Mouse (Mus musculus) midbrain, embryonic 11.5 days (tissue): ENCODE data around the gene Recql. TPM values are rescaled to one million over a fixed set of nuclear protein-coding genes. Genes with fewer than 3 reads are reported as not detected.

Source experiments
- ATAC-seq: fragments of 200-750 bp; cut with Nextera tagmentation; 2 replicates; pipeline ENCODE4 v1.8.0; 2017; ENCODE audit warnings: moderate TSS enrichment, moderate library complexity; ENCODE audit not compliant: low FRiP score
- DNase-seq: peaks from one replicate; pipeline ENCODE4 v3.0.0; 2015; ENCODE audit warnings: low spot score; ENCODE audit errors: missing footprints
- H3K27ac ChIP-seq: fragments of 300-500 bp; sonication (generic); 2 replicates; pipeline ENCODE4 v1.5.1; 2014; ENCODE audit warnings: low read depth, low read length
- H3K27me3 ChIP-seq: fragments of 300-500 bp; sonication (generic); 2 replicates; pipeline ENCODE4 v1.6.1; 2014; ENCODE audit warnings: mild to moderate bottlenecking, low read length, moderate library complexity, mixed read lengths; ENCODE audit not compliant: control insufficient read depth, insufficient read depth
- H3K36me3 ChIP-seq: fragments of 300-500 bp; sonication (generic); 2 replicates; pipeline ENCODE4 v1.6.1; 2014; ENCODE audit warnings: mild to moderate bottlenecking, low read length, moderate library complexity, mixed read lengths; ENCODE audit not compliant: control insufficient read depth, insufficient read depth
- H3K4me1 ChIP-seq: fragments of 300-500 bp; sonication (generic); 2 replicates; pipeline ENCODE4 v1.6.1; 2014; ENCODE audit warnings: low read length; ENCODE audit not compliant: control insufficient read depth, insufficient read depth
- H3K4me2 ChIP-seq: fragments of 300-500 bp; sonication (generic); 2 replicates; pipeline ENCODE4 v1.6.1; 2014; ENCODE audit warnings: mild to moderate bottlenecking, moderate library complexity
- H3K4me3 ChIP-seq: fragments of 300-500 bp; sonication (generic); 2 replicates; pipeline ENCODE4 v1.5.1; 2014; ENCODE audit warnings: low read depth, low read length
- H3K9ac ChIP-seq: fragments of 300-500 bp; sonication (generic); 2 replicates; pipeline ENCODE4 v1.6.1; 2014; ENCODE audit warnings: low read length
- H3K9me3 ChIP-seq: fragments of 300-500 bp; sonication (generic); 2 replicates; pipeline ENCODE4 v1.6.1; 2016; ENCODE audit warnings: low read length; ENCODE audit not compliant: control insufficient read depth
- WGBS: fragments of 180-500 bp; shearing (Covaris S2); extraction: QIAGEN DNeasy Blood & Tissue Kit; methylation state at CpG from one replicate; pipeline ENCODE4 v1.1.7; 2014; 5-methylcytosine and 5-hydroxymethylcytosine counted together
- polyA plus RNA-seq: library from polyadenylated mRNA; unstranded; fragments of >200 nt; fragmentation: Nextera tagmentation; extraction: Ambion mirVana; gene quantifications from 2 replicates; pipeline ENCODE4 v1.2.1, GENCODE M21; 2014

Gene Recql
- polyA plus RNA-seq, 1 experiment from 2014 or later = 41.3 TPM

- ATAC-seq (no peak), DNase-seq (no peak)
- Histone ChIP-seq H3K4me2 (no peak overlapping the region), H3K27ac (no peak overlapping the region), H3K9ac (no peak overlapping the region), H3K4me3 (no peak overlapping the region), H3K4me1 (peaks cover 7% of the 10 kb centered on the region), H3K9me3 (no peaks in the 10 kb centered on the region), H3K36me3 (peaks cover 7% of the 10 kb centered on the region; the same call in 1 of the 2 replicates), H3K27me3 (no peaks in the 10 kb centered on the region)
- 90% methylated on average over 5 of the region's 5 CpGs for WGBS
These were observed 5.4 kb upstream of the Recql start for GRCm38 (mm10) chr6:142392312-142392711.

GRCm38 (mm10) chr6:142389101-142389500, 2.2 kb upstream of the Recql start:
- H3K4me3 ChIP-seq = no peak overlapping the region
- no peaks in the 10 kb centered on the region for H3K9me3 ChIP-seq
- H3K4me2 ChIP-seq = no peak overlapping the region
- DNase-seq (no peak), ATAC-seq (no peak)
- H3K9ac ChIP-seq = no peak overlapping the region
- 90% methylated on average over 2 of the region's 2 CpGs for WGBS
- 0 out of 2 replicates have a peak, but pooled peaks cover 2% of the 10 kb centered on the region for H3K36me3 ChIP-seq
- H3K4me1 ChIP-seq = peaks cover 13% of the 10 kb centered on the region
- H3K27me3 ChIP-seq = no peaks in the 10 kb centered on the region
- H3K27ac ChIP-seq = no peak overlapping the region

GRCm38 (mm10) chr6:142387755-142388271, 926 bp upstream of the Recql start:
- H3K27ac ChIP-seq = no peak overlapping the region
- ATAC-seq (no peak), DNase-seq (no peak)
- peak overlapping the region; percentile 96 for H3K4me3 ChIP-seq
- no peaks in the 10 kb centered on the region for H3K36me3 ChIP-seq
- peaks cover 13% of the 10 kb centered on the region for H3K4me1 ChIP-seq
- H3K27me3 ChIP-seq = no peaks in the 10 kb centered on the region
- no peaks in the 10 kb centered on the region for H3K9me3 ChIP-seq
- 24% methylated on average over 8 of the region's 8 CpGs for WGBS
- H3K4me2 ChIP-seq = peak overlapping the region; percentile 76
- H3K9ac ChIP-seq = peak overlapping the region; percentile 88

- Histone ChIP-seq H3K4me2 (peak overlapping the region; percentile 59), H3K4me1 (peaks cover 13% of the 10 kb centered on the region), H3K27ac (no peak overlapping the region), H3K9me3 (no peaks in the 10 kb centered on the region), H3K27me3 (no peaks in the 10 kb centered on the region), H3K36me3 (no peaks in the 10 kb centered on the region), H3K9ac (peak overlapping the region; percentile 69), H3K4me3 (peak overlapping the region; percentile 96)
- DNase-seq (peak; percentile 64), ATAC-seq (peak; percentile 85)
- WGBS = 6% methylated on average over 31 of the region's 31 CpGs
These were observed 439 bp downstream of the Recql start for GRCm38 (mm10) chr6:142386285-142387010.

GRCm38 (mm10) chr6:142384521-142384920, 2.4 kb downstream of the Recql start:
- no peak for ATAC-seq
- 91% methylated on average over 9 of the region's 9 CpGs for WGBS

GRCm38 (mm10) chr6:142381615-142382014, 5.3 kb downstream of the Recql start:
- Histone ChIP-seq H3K36me3 (0 out of 2 replicates have a peak, but pooled peaks cover 2% of the 10 kb centered on the region), H3K4me2 (no peak overlapping the region), H3K9me3 (no peaks in the 10 kb centered on the region), H3K27me3 (no peaks in the 10 kb centered on the region; the same call in 1 of the 2 replicates), H3K4me1 (peaks cover 6% of the 10 kb centered on the region), H3K27ac (no peak overlapping the region), H3K4me3 (no peak overlapping the region), H3K9ac (no peak overlapping the region)
- no peak for DNase-seq
- ATAC-seq = no peak
- WGBS = 96% methylated on average over 7 of the region's 7 CpGs

More at GRCm38 (mm10) chr6:142384521-142384920, 2.4 kb downstream of the Recql start:
- Histone ChIP-seq H3K9ac (no peak overlapping the region), H3K27ac (no peak overlapping the region), H3K4me3 (no peak overlapping the region), H3K4me1 (peaks cover 13% of the 10 kb centered on the region), H3K9me3 (no peaks in the 10 kb centered on the region), H3K36me3 (no peaks in the 10 kb centered on the region), H3K27me3 (no peaks in the 10 kb centered on the region; the same call in 1 of the 2 replicates), H3K4me2 (no peak overlapping the region)
- DNase-seq = no peak

- Histone ChIP-seq H3K4me1 (no peaks in the 10 kb centered on the region), H3K4me3 (no peak overlapping the region), H3K36me3 (0 out of 2 replicates have a peak, but pooled peaks cover 2% of the 10 kb centered on the region), H3K9me3 (no peaks in the 10 kb centered on the region), H3K27me3 (no peaks in the 10 kb centered on the region; the same call in 1 of the 2 replicates), H3K27ac (no peak overlapping the region), H3K9ac (no peak overlapping the region), H3K4me2 (no peak overlapping the region)
- ATAC-seq (no peak), DNase-seq (no peak)
- WGBS = 90% methylated on average over 6 of the region's 6 CpGs
These were observed 6.9 kb downstream of the Recql start for GRCm38 (mm10) chr6:142379961-142380360.

GRCm38 (mm10) chr6:142378576-142379330, 8.1 kb downstream of the Recql start:
- no peaks in the 10 kb centered on the region for H3K9me3 ChIP-seq
- no peak for ATAC-seq
- 93% methylated on average over 8 of the region's 8 CpGs for WGBS
- no peaks in the 10 kb centered on the region; the same call in 1 of the 2 replicates for H3K27me3 ChIP-seq
- no peak overlapping the region for H3K27ac ChIP-seq
- no peak overlapping the region for H3K4me2 ChIP-seq
- H3K36me3 ChIP-seq = 0 out of 2 replicates have a peak, but pooled peaks cover 2% of the 10 kb centered on the region
- no peak overlapping the region for H3K4me3 ChIP-seq
- peak; percentile 60 for DNase-seq
- no peak overlapping the region for H3K9ac ChIP-seq
- H3K4me1 ChIP-seq = no peaks in the 10 kb centered on the region

- Histone ChIP-seq H3K36me3 (0 out of 2 replicates have a peak, but pooled peaks cover 2% of the 10 kb centered on the region), H3K9ac (no peak overlapping the region), H3K4me1 (no peaks in the 10 kb centered on the region), H3K4me2 (no peak overlapping the region), H3K27ac (no peak overlapping the region), H3K4me3 (no peak overlapping the region), H3K27me3 (no peaks in the 10 kb centered on the region; the same call in 1 of the 2 replicates), H3K9me3 (no peaks in the 10 kb centered on the region)
- ATAC-seq = no peak
- WGBS = 81% methylated on average over 1 of the region's 1 CpGs
- DNase-seq = no peak
These were observed 9.8 kb downstream of the Recql start for GRCm38 (mm10) chr6:142377081-142377480.
